Mouse (Mus musculus): Measurements from ENCODE around the gene Apold1. TPM values are rescaled to one million over a fixed set of nuclear protein-coding genes. Genes with fewer than 3 reads are reported as not detected.

The Apold1 gene
- polyA plus RNA-seq (2017; shearing (Covaris generic)) = under 1 TPM; 0.16 to 0.32 TPM

DNA sequence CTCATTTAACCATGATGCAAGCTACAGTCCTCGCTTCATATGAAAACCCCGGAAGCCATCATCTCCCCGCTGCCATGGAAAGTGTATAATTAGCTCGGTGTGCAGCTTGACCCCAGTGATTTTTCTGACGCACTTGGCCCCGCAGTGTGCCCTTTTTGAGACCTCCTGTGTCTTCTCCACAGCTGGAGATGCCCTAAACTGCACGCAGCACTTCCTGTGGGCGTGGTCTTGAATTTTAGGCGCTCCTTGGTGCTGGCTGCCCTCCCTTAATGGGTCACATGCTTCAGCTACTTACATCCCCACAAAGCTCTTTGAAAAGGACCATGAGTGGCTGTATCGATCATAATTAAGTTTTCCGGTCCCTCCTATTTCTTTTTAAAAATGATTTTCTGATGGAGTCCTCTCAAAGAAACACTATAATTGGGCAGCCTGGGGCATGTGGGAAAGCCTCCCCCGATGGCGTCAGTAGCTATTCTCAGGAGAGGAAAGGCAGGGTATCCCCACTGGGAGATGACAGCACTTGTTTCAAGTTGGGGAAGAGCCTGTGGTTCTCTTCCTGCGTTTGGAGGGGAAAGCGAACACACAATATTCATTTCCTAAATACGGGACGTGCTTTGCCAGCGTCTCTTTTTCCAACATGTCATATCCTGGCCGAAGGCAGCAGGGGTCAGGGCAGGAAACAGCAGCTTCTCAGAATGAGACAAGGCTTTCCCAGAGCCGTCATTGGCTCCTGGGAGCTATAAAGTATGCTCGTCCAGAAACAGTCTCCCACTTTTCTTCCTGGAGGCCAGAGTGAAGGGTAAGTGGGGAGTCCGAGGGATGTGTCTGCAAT, at the start of gene Apold1:
Apold1 (plus strand) TSS at position 488 of the 832 bp plus-strand sequence.
- peak; percentile 83 for ATAC-seq

- ATAC-seq = peak; percentile 30
These were observed 48.9 kb upstream of the Apold1 start for GRCm38 (mm10) chr6:134932486-134933206.

GRCm38 (mm10) chr6:134933207-134933558, 48.3 kb upstream of the Apold1 start:
- ATAC-seq = no peak

GRCm38 (mm10) chr6:134934305-134934704, 47.2 kb upstream of the Apold1 start:
- no peak for ATAC-seq

DNA sequence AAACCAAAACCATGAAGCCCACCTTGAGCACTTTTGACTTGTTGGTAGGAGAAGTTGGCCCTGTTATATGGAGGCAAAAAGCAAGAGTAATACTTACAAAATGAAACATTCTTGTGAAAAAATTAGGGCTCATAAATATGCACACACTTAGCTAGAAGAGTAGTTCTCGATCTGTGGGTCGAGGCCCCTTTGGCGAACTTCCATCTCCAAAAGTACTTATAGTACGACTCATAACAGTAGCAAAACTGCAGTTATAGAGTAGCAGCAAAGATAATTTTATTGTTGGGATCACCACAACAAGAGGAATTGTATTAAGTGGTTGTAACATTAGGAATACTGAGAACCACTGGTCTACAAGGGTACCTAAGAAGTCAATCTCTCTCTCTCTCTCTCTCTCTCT, 41.7 kb upstream of the Apold1 start:
- ATAC-seq = no peak

DNA sequence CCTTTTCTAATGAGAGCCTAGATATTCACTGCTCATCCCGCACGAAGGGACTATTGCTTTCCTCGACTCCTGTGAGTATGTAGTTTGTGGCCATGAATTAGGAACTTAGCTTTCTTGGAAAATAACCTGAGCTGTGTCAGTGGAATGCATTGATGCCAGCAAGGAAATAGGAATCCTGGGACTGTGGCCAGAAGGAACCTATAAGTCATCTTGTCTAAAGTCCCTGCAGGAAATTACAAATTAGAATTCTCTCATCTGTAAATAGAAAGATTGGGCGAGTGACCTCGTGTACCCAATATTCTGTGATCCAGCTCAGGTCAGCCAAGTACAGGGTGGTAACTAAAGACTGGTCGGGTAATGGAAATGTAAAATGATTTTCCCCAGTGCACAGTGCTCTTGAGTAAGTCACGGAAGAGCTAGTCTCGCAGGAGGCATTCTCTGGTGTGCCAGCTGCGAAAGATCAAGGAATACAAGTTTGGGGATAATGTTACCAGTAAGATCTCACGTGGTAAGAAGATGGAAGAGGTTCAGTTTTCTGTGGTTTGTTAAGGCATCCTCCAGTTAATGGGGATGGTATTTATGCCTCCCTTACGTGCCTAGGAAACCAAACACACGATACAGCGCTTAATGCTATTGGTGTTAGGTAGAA, 37.6 kb upstream of the Apold1 start:
- no peak for ATAC-seq

DNA sequence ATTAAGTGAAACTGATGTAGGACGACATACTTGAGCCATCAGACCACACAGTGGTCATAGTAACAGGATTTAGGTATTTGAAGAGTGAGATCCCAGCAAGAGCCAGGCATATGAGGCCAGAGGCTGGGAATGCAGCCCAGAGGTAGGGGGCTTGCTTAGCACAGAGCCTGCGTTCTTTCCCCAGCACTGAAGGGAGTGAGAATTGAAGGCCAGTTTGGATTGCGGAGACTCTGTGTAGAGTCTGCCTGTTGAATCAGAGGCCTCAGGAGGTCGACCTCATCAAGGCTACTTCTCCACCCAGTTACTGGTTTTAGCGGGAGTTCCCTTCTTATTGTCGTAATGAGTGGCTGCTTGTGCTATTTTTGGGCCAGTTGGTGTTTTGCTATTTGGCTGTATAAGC, 35.5 kb upstream of the Apold1 start:
- no peak for ATAC-seq

DNA sequence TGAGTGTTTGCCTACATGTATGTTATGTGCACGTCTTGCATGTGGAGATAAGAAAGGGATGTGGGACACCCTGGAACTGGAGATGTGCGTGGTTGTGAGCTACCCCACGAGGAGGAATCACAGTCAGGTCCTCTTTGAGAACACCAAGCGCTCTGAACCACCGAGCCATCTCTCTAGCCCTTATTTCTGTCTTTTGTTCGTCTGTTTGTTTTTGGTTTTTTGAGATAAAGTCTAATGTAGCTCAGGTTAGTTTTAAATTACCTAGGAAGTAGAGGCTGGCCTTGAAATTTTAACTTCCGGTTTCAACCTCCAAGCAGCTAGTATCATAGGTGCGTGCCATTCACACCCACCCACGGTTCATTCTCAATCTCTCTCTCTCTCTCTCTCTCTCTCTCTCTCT, 34.7 kb upstream of the Apold1 start:
- peak; percentile 87 for ATAC-seq

GRCm38 (mm10) chr6:134947311-134948087, 34.0 kb upstream of the Apold1 start:
- peak; percentile 82 for ATAC-seq

- no peak for ATAC-seq
These were observed 32.9 kb upstream of the Apold1 start for GRCm38 (mm10) chr6:134948522-134949061.

- no peak for ATAC-seq
These were observed 32.3 kb upstream of the Apold1 start for GRCm38 (mm10) chr6:134949241-134949640.

DNA sequence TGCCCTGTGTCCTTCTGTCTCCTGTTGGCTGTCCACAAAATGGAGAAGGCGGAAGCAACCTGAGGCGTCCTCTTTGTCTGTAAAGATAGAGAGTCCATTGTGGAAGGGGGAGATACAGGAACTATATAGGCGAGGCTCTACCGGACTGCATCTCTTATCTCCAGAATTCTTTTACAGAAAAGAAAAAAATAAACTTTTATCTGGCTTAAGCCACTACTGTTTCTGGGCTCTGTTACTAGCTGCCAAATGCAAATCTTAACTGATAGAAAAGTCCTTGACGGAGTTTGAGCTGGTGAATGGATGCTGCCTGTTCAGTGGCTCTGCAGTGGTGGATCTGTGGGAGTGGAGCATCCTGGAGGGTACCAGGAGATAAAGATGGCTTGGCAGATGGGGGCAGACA, 30.2 kb upstream of the Apold1 start:
- ATAC-seq = no peak

DNA sequence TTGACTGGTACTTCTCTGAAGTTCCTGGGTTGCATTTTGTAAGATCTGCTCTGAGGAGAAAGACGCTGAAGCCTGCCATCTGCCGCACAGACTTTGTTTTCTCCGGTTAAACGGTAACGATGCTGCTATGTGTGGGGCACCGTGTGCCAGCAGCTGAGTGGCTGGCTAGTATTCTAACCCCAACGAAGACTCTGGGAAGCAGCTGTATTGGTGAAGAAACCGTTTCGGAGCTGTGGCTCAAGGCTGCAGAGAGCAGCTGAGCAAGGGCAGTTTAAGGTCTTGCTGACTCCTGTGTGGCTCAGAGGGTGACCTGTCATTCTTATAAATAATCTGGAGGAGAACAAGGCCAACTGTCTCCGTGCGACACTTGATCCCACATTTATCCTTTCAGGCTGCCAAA, 27.5 kb upstream of the Apold1 start:
- no peak for ATAC-seq

DNA sequence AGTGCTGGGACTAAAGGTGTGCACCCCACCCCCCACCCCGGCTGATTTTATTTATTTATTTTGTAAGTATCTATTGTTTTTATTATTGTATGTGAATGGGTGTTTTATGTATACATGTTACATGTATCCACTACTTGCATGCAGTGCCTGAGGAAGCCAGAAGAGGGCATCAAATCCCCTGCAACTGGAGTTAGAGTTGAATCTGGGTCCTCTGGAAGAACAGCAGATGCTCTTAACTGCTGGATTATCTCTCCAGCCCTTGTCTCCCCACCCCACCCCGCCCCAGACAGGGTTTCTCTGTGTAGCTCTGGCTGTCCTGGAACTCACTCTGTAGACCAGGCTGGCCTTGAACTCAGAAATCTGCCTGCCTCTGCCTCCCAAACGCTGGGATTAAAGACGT, 25.1 kb upstream of the Apold1 start:
- ATAC-seq = no peak

DNA sequence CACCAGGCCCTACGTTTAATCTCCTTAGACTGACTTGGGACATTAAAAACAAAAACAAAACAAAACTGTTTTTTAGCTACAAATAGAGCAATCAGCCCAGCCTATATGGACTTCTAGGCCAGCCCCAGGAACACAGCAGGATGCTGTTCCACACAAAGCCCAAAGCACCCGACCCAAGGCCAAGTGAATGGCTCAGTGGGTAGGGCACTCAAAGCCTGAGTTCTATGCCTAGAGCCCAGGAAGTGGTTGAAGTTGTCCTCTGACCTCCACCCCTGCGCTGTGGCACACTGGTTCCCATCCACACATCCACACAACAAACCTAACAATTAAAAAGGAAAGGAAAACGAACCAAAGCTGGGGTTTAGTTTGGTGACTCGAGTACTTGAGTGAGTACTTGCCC, 20.2 kb upstream of the Apold1 start:
- no peak for ATAC-seq

- ATAC-seq = no peak
These were observed 19.5 kb upstream of the Apold1 start for GRCm38 (mm10) chr6:134961858-134962517.

GRCm38 (mm10) chr6:134962518-134962893, 19.0 kb upstream of the Apold1 start:
- ATAC-seq = no peak

DNA sequence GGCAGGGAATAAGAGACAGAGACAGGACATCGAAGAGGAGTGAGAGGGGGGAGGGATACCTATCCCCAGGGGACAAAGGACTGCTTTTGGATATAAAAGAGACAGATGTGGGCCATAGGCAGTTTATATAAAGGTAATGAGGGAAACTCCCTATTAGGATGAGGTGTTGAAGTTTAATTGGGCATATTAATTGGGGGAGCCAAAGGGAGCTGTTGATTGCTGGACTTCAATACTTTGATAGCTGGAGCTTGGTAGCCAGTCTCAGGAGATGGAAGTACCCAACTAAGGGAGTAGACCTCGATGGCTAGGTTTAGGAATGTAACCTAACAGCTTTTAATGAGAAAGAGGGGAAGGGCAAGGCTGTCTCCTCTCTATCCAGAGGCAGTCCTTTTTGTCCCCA, 17.6 kb upstream of the Apold1 start:
- ATAC-seq = no peak

- ATAC-seq = no peak
These were observed 14.8 kb upstream of the Apold1 start for GRCm38 (mm10) chr6:134966681-134967080.

GRCm38 (mm10) chr6:134968326-134968725, 13.2 kb upstream of the Apold1 start:
- ATAC-seq = no peak

DNA sequence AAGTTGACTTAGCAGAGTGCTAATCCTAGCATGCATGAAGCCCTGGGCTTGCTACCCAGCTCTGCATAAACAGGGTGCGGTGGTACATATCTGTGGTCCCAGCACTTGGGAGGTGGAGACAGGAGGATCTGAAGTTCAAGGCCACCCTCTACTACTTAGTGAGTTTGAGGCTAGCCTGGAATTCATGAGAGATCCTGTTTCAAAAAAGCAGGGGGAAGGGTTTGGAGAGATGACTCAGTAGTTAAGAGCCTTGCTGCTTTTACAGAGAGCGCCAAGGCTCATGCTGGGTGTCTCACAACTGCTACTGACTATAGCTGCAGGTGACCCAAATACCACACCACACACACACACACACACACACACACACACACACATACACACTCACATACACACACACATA, 12.0 kb upstream of the Apold1 start:
- ATAC-seq = no peak

DNA sequence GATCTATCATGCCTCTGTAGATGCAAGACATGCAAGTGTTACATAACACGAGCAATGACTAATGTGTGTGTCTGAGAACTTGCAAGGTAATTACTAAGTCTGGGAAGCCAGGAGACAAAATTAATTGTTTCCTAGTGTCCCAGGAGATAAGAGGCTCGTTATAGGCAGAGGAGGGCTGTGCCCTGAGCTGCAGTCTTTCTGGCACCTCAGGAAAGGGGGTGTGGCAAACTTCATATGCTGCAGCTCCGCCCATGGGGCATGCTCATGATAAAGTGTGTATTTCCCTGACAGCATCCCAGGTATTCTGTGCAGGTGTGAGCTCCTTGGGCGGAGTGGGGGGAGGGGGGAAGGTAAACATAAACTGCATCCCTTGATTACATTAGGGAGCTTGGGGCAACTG, 9.4 kb upstream of the Apold1 start:
- no peak for ATAC-seq
